Mouse (Mus musculus) B cell, adult 2 months (primary cell): ENCODE results near the gene Slit3.

Experiments used
- DNase-seq, 2 experiments: peaks; one replicate each; pipeline ENCODE4 v3.0.0; 2022

Gene Slit3

DNA sequence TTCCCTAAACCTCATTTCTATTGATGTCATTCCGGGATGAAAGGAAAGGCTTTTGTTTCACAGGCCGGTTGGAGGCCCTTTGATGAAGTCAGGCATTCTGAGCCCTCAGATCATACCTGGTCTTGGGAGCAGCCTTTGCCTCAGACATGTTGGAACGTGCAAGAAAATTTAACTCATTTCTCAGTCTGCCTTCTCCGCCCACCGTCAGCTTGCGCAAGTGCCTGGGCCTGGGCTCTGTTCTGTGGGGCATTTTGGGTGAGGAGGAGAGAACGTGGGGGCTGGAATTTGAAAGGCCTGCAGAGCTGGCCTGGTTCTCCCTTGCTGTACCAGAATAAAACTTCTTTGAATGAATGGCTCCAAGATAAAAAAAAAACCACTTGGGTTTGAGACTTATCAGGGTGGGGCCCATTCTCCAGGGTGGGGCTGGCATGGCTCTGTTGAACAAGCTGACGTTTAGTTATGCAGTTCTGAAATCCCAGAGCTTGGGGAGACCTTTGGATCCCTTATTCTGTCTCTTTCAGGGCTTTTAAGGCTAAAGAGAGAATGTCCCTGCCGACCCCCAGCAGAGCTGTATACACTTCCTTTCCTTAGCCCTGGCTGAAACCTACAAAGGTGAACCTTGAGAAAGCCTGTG is 294.9 kb downstream of the Slit3 start:
- DNase-seq, result no peak

DNA sequence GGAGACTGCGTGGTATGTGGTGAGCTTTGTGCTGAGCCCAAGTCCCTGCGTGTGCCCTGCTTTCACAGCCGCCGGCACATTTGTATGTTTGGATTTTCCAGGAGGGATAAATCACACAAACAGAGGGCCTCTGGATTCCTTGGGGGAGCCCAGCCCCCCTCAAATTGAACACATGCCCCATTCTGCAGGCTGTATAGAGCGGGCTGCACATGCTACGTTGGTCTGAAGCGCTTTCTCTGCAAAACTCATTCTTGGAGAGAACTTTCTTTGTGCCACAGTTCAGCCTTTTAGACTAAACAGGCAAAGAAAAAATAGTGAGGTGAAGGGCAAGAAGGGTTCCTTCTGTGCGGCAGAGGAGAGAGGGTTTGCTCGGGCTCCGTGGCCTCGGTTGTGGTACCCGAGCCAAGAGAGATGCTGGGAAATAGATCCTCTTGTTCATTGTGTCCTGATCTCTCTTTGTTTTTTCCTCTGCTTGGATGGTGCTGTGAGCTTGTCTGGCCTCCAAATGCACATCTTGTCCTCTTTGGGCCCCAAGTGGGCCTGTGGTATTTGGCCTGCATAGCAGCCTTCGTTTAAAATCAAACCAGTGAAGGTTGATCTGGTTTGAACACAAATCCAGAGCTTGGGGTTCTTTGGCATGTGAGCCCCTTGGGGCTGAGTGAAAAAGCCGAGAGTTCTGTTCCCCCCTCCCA is 295.5 kb downstream of the Slit3 start:
- DNase-seq, result no peak

GRCm38 (mm10) chr11:35417911-35418552 is 297.0 kb downstream of the Slit3 start:
- DNase-seq, result no peak

GRCm38 (mm10) chr11:35419013-35419412 is 298.0 kb downstream of the Slit3 start:
- DNase-seq, result no peak

- no peak for DNase-seq
Measured at GRCm38 (mm10) chr11:35421728-35422127, 300.7 kb downstream of the Slit3 start.

DNA sequence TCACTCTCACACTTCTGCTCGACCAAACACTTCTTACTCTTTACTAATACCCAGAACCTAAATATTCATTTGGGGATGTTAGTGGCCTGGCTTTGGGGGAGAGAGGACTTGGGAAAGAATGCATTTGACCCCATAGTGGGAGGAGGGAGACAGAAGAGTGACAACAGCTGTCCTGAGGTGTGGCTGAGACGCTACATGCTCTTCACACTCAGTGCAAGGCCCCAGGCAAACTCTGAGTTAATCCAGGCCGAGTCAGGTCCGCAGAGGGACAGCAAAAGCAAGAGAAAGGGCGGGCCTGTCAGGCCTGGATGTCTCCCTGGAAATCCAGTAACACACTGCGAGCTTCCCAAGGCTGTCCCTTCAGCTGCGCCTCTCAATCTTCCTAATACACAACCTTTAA is 307.0 kb downstream of the Slit3 start:
- DNase-seq, result no peak

DNA sequence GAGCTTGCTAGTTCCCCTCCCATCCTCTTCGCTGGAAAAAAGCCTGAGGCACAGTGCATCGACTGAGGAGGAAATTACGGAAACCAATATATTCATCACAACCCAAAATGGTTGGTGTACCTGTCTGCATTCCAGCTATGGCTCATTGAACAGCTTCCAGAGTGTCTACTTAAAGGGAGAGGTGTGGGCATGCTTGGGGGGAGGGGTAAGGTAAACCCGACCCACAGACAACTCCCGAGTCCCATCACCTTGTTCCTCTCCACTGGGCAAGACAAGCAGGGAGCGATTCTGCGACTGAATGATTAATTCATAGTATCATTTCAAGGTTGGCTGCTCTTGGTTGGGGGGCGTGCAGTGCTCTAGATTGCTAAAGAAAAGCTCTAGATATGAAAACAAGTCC is 310.1 kb downstream of the Slit3 start:
- no peak for DNase-seq

GRCm38 (mm10) chr11:35437510-35437909 is 316.5 kb downstream of the Slit3 start:
- DNase-seq, result no peak

DNA sequence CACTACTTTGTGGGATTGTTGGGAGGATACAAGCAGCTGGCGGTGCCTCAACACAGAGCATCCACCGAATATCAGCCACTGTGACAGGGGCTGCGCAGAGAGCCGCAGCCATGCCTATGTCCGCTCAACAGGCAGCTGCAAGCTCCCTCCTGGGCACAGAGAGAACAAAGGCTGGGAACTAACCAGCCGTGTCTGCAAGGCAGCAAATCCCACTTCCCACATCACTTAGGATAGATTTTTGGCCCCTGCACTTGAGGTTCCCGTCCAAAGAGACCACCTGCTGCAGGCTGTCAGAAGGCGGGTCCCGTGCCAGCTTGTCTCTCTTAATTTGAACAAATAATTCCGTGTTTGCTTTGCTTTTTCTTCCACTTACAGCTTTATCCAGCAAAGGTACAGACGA is 319.2 kb downstream of the Slit3 start:
- DNase-seq, result no peak

DNA sequence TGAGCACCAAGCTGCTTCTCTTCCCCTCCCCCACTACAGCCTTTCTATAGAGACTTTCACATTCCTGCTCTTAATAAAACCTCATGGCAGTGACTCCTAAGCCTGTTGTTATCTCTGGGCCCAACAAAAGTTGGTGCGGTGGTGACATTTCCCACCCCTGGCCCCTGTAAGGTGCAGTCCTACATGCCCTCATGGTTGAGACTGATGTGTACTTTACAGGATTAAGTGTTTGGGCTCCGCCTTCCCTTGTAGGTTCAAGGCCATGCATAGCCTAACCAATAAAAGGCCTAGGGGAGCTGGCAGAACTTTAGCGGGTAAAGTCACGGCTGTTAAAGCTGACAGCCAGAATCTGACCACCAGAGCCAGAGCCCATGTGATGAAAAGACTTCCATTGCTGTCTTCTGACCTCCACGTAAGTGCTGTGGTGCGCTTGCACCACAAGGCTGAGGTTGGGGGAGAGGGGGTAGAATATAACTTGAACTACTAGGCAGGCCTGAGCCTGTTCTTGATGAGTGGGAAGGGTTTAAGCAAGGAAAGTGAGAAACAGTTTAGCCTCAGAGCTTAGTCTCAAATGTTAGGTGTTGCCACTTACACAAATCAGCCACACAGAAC is 323.6 kb downstream of the Slit3 start:
- no peak for DNase-seq

- DNase-seq, result no peak
Measured at GRCm38 (mm10) chr11:35447951-35448350, 326.9 kb downstream of the Slit3 start.

- no peak for DNase-seq
Measured at GRCm38 (mm10) chr11:35449199-35449598, 328.2 kb downstream of the Slit3 start.

GRCm38 (mm10) chr11:35451636-35452035 is 330.6 kb downstream of the Slit3 start:
- DNase-seq, result peak; percentile 65 to 68

DNA sequence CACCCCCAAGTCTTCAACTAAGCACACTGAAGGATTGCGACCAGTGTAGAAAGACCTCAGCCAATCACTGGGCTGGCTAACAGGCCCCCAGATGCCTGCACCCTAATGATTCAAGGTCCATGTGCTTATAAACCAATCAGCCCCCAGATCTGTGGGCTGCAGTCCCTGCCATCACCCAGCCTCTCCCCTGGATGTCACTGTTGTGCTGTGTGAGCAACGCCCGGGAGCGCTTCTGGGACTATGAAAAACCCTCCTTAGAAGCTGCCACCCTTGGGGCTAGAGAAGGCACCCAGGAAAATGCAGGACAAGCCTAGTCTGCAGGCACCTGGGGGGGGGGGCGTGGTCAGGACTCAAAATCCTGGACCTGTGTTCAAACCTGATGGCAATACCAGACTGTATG is 331.4 kb downstream of the Slit3 start:
- DNase-seq, result no peak

DNA sequence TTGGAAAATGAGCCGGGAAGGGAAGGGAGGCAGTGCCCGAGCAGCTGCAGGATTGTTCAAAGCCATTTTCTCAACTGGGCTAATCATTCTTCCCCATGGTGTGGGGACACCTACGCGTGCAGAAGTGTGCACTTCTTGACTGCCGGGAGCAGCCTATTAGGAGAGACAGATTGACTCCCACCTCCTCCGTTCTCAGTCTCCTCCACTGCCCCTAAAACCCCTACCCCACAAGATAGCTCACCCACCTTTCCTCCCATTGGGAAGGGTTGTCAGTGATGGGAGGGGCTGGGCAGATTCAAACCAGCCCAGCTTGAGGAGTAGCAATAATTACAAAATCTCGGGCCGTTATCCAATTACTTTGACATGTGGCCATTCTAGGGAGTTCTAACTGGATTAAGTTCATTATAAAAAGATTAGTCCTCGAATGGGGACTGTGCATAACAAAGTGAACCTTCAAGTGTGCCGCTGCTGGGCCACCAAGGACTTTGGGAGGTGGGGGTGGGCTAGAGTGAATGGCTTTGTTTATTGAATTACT is 333.2 kb downstream of the Slit3 start:
- DNase-seq, result no peak

GRCm38 (mm10) chr11:35454781-35455180 is 333.8 kb downstream of the Slit3 start:
- no peak for DNase-seq

GRCm38 (mm10) chr11:35458068-35458467 is 337.0 kb downstream of the Slit3 start:
- DNase-seq, result no peak

- DNase-seq, result no peak
Measured at GRCm38 (mm10) chr11:35466701-35467100, 345.7 kb downstream of the Slit3 start.

GRCm38 (mm10) chr11:35468847-35469246 is 347.8 kb downstream of the Slit3 start:
- no peak for DNase-seq

GRCm38 (mm10) chr11:35469940-35470339 is 348.9 kb downstream of the Slit3 start:
- DNase-seq, result no peak

GRCm38 (mm10) chr11:35470853-35471252 is 349.8 kb downstream of the Slit3 start:
- DNase-seq, result no peak

DNA sequence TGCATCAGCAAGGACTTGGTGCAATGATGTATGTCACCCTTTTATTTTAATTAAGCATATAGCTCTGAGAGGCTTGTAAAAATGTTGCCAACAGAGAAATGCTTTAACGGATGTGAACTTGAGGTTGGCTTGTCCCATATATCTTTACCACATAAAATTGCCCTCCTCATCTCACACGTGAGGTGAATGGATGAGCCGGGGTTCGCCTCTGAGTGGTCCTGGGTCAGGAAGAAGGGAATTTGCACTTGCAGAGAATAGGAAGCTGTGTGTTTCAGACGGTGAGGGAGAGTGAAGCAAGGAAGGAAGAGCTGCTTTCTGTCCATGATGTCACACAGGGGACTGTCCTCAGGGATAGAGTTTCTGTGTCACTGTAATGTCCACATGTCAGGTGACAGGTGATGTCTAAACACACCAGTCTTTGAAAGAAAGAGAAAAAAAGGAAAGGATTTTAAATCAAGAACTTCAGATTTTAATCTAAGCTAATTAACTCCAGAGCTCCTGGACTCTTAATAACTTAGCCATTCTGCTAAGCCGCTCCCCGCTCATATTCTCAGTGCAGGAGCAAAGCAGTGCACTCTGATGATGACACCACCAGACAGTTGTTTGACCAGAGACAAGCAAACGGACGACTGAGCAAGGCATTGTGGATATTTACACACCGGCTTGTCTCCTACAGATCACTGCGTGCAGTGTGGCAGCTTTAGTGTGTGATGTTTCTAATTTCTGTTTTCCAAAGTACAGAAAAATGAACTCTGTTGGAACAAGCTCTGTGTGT is 352.0 kb downstream of the Slit3 start:
- DNase-seq, result no peak

DNA sequence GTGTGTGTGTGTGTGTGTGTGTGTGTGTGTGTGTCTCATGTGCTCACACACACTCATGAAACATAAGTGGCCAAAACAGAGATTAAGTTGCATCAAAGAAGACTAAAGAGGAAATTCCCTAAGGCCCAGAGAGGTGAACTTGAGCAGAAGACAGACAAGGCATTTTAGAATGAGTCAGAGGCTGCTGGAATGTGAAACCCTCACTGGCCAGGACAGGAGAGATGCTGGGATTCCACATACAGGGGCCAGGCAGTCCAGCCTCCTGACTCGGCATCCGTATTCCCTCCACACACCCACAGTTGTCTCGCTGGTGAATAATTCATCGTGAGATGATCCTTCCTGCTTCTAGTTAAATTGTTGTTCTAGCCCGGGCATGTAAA is 352.6 kb downstream of the Slit3 start:
- DNase-seq, result no peak
